Mouse (Mus musculus): ENCODE data around the gene Fam241a. TPM values are rescaled to one million over a fixed set of nuclear protein-coding genes. Genes with fewer than 3 reads are reported as not detected.
A peak's percentile ranks its signal among the peaks of the same experiment; 100 is the strongest.

Gene Fam241a
- polyA plus RNA-seq (2015; fragmentation: Nextera tagmentation; extraction: Ambion mirVana), result 21.0 and 27.9 TPM in 2 replicates

DNA sequence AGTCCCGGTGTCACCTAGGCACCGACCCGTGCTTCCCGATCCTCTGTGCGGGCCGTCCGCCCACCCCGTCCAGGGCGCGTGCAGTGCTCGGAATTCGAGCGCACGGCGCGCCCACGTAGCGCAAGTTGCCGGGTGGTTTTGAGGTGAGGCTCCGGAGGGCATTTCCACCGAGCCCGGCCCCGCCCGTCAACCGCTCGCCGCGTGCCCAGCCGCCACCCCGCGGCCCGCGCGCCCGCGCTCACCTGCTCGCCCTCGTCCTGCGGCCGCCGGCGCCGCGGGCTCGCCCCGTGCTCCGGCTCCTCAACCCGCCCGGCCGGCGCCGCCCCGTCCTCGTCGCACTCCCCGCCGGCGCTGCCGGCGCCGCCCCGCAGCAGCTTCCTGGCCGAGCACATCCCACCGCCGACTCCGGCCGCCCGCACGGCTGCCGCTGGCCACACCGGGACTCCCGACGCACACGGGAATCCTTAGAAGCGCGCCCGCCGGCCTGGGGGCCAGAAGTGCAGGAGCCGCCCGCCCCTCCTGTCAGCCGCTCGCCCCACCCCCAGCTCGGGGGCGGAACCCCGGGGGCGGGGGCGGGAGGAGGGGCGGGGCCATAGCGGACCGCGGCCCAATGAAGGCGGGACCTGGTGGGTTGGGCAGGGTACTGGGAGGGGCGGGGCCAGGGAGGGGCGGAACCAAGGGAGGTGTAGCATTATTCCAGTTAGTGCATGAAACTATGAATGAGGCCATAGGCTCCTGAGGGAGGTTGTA lies at the start of gene Fam241a:
Gene Fam241a, minus strand, starts transcription at position 533 of the 750 bp plus-strand sequence.
- Histone ChIP-seq H3K4me1 (no peaks in the 10 kb centered on the region), H3K4me2 (peak within 1 kb of the TSS; percentile 69), H3K9ac (peak within 1 kb of the TSS; percentile 66), H3K27me3 (replicated peaks) (no peaks in the 10 kb centered on the region), H3K27ac (peak within 1 kb of the TSS; percentile 93), H3K4me3 (replicated peaks) (peak within 1 kb of the TSS; percentile 83), H3K36me3 (0 out of 2 replicates have a peak, but pooled peaks cover 5% of the 10 kb centered on the region), H3K9me3 (no peaks in the 10 kb centered on the region)
- WGBS, result under 1% methylated on average over 84 of the region's 94 CpGs
- peak; percentile 94 for ATAC-seq (ENCODE audit: insufficient read depth, low FRiP score, low read depth)

DNA sequence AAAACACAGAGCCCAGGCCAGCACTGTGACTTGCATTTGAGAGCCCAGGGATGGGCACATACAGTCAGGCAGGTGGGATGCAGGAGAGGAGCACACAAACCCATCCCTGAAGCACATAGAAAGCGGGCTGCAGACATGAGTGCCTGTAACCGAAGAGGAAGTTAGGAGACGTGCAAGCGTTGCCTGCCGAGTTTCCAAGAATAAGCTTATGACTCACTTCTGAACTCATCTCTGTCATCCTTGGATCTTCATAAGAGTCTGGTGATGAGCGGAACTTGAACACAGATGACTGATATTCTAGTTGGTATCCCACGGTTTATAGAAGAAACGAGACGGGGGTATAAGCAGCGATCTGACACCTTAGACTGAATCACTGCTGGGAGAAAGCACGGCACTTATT lies 36.3 kb upstream of the Fam241a start:
- WGBS, result 92% methylated on average over 11 of the region's 11 CpGs
- Histone ChIP-seq H3K4me3 (replicated peaks) (no peak overlapping the region), H3K27ac (no peak overlapping the region), H3K9me3 (no peaks in the 10 kb centered on the region), H3K27me3 (replicated peaks) (no peaks in the 10 kb centered on the region), H3K4me1 (no peaks in the 10 kb centered on the region), H3K4me2 (no peak overlapping the region), H3K9ac (no peak overlapping the region), H3K36me3 (no peaks in the 10 kb centered on the region)
- ATAC-seq (ENCODE audit: insufficient read depth, low FRiP score, low read depth), result no peak

DNA sequence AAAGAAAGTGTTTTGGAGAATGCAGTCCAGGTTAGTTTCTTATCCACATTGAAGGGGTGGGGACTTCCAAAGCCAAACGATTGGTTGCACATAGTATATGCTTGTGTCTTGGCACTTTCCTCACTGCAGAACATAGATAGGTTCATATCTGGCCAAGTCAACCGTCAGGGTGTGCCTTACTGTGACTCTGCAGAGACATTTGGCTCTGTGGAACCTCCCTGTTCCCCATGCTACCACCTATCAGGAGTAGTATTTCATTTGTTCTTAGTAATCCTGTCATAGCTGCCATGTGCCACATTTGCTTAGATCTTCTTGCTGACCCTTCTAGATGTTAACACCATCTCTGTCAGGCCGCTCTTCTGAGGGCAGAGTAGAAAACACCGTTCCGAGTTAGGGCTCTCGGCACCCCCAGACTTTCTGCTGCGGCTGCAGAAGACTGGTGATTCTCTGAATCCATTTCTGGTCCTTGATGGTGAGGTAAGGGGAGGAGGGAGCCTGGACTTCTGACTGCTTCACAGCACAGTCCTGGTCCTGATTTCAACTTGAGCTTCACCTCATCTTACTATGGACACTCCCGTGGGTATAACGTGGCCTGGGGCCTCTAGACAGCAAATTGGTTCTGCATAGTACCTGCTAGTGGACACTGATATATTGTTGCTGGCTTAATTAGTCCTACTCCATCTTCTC lies 34.3 kb upstream of the Fam241a start:
- WGBS, result 62% methylated on average over 9 of the region's 9 CpGs
- Histone ChIP-seq H3K4me3 (replicated peaks) (no peak overlapping the region; the same call in 1 of the 2 replicates), H3K9ac (no peak overlapping the region), H3K9me3 (no peaks in the 10 kb centered on the region), H3K36me3 (no peaks in the 10 kb centered on the region), H3K27me3 (replicated peaks) (no peaks in the 10 kb centered on the region), H3K4me2 (peak overlapping the region; percentile 26; the same call in 1 of the 2 replicates), H3K4me1 (no peaks in the 10 kb centered on the region), H3K27ac (peak overlapping the region; percentile 89)
- peak; percentile 96 for ATAC-seq (ENCODE audit: insufficient read depth, low FRiP score, low read depth)

DNA sequence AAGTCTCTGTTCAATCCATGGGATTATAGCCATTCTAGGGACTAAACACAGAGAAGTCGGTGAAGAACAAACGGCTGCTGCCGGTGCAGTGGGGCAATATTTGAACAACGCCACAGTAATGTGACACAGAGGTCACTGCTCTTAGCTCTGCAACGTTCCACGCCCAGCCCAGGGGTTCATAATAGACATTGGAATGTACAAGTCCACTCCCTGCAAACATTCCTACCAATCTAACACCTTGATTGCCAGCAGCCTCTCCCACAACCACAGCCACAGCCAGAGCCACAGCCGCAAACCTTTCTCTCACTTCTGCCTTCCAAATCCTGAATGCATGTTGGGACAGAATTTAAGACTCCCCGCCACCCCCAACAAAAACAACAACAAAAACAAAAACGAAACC lies 33.8 kb upstream of the Fam241a start:
- Histone ChIP-seq H3K4me2 (peak overlapping the region; percentile 26; the same call in 1 of the 2 replicates), H3K9me3 (no peaks in the 10 kb centered on the region), H3K9ac (no peak overlapping the region), H3K27me3 (replicated peaks) (no peaks in the 10 kb centered on the region), H3K27ac (peak overlapping the region; percentile 89), H3K4me3 (replicated peaks) (no peak overlapping the region), H3K36me3 (no peaks in the 10 kb centered on the region), H3K4me1 (no peaks in the 10 kb centered on the region)
- peak; percentile 92 for ATAC-seq (ENCODE audit: insufficient read depth, low FRiP score, low read depth)
- WGBS, result 49% methylated on average over 9 of the region's 9 CpGs

DNA sequence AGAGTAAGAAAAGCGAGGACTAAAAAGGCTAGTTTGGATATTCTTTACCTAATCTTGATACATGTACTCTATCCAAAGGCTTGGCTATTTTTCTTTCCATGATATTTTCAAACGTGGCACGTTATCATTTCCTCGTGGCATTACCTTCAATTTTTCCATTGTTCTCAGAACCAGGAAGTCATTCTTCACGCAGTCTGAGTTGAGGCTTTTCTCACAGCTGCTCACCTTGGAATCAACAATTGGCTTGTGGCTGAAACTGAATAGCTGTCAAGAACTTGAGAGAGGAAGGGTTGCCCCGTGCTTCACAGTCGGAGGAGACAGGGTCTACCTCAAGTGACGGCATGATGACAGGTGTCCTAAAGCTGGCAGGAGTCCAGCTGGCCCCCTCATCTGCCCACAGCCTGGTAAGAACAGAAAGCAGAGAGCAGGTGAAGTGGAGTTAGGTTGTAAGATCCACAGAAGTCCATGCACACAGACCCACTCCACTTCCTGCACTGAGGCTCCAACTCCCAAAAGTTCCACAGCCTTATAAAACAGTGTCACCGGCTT lies 30.6 kb upstream of the Fam241a start:
- H3K4me1 ChIP-seq, result no peaks in the 10 kb centered on the region
- no peaks in the 10 kb centered on the region for H3K9me3 ChIP-seq
- 49% methylated on average over 9 of the region's 9 CpGs for WGBS
- no peak overlapping the region for H3K9ac ChIP-seq
- H3K36me3 ChIP-seq, result no peaks in the 10 kb centered on the region
- ATAC-seq (ENCODE audit: insufficient read depth, low FRiP score, low read depth), result no peak
- H3K4me3 ChIP-seq (replicated peaks), result no peak overlapping the region
- no peak overlapping the region for H3K4me2 ChIP-seq
- peak overlapping the region; percentile 58 for H3K27ac ChIP-seq
- H3K27me3 ChIP-seq (replicated peaks), result no peaks in the 10 kb centered on the region

DNA sequence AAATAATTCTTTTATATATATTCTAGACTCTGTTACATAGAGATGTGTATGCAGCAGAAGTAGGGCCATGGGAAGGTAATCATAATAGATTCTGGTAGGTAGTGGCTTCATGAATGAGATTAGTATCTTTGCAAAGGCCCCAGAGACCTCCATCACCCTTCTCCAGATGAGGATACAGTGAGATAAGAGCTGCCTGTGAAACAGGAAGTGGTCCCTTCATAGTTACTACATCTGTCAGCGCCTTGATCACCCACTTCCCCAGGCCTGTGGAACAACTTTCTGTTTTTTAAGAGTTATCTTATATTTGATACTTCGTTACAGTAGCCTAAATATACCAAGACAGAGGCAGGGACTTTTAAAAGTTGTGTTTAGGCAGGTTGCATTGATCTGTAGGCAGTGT lies 28.3 kb upstream of the Fam241a start:
- Histone ChIP-seq H3K27ac (no peak overlapping the region), H3K36me3 (no peaks in the 10 kb centered on the region), H3K4me1 (no peaks in the 10 kb centered on the region), H3K9ac (no peak overlapping the region), H3K27me3 (replicated peaks) (no peaks in the 10 kb centered on the region), H3K4me2 (no peak overlapping the region), H3K4me3 (replicated peaks) (no peak overlapping the region), H3K9me3 (no peaks in the 10 kb centered on the region)
- ATAC-seq (ENCODE audit: insufficient read depth, low FRiP score, low read depth), result no peak
- WGBS, result 76% methylated on average over 2 of the region's 2 CpGs

DNA sequence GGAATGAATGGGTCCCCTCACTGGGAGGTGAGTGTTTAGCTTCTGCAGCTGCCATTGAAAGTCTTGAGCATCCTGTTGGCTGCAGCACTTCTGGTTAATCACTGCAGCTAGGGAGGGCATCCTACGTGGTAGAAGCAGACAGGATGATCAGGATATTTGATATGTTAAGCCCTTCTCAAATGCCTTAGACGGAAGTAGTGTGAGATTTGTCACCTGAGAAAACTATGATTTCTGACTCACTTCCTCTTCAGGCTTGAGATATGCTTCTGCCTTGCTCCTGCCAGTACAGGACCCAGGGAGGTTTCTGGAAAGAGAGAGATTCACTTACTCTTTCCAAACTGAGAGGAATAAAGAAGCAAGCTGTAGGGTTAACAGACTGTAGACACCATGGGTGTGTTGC lies 27.1 kb upstream of the Fam241a start:
- H3K36me3 ChIP-seq, result no peaks in the 10 kb centered on the region
- no peak overlapping the region for H3K27ac ChIP-seq
- 41% methylated on average over 2 of the region's 2 CpGs for WGBS
- no peak overlapping the region for H3K9ac ChIP-seq
- no peaks in the 10 kb centered on the region for H3K27me3 ChIP-seq (replicated peaks)
- ATAC-seq (ENCODE audit: insufficient read depth, low FRiP score, low read depth), result no peak
- H3K4me1 ChIP-seq, result no peaks in the 10 kb centered on the region
- no peak overlapping the region for H3K4me3 ChIP-seq (replicated peaks)
- H3K9me3 ChIP-seq, result no peaks in the 10 kb centered on the region
- no peak overlapping the region for H3K4me2 ChIP-seq

DNA sequence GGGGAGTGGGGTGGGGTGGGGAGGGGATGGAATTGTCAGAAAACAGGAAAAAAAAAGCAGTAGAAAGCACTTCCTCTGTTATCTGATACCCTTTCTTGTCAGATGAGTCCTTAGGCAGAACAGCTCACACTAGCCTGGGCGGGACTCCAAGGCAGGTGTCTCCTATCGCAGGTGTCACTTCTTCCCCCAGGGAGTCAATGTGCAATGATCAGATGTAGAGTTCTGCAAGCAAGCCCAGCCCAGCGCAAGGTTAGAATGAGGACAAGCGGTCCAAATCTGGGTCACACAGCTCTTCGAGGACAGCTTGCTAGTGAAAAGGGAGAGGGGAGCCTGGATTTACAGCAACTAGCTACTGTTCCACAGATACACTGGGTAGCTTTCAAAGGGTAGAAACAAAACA lies 26.0 kb upstream of the Fam241a start:
- Histone ChIP-seq H3K4me1 (no peaks in the 10 kb centered on the region), H3K9ac (no peak overlapping the region), H3K9me3 (no peaks in the 10 kb centered on the region), H3K27ac (no peak overlapping the region), H3K4me2 (no peak overlapping the region), H3K4me3 (replicated peaks) (no peak overlapping the region), H3K36me3 (no peaks in the 10 kb centered on the region), H3K27me3 (replicated peaks) (no peaks in the 10 kb centered on the region)
- WGBS, result 66% methylated on average over 5 of the region's 5 CpGs
- ATAC-seq (ENCODE audit: insufficient read depth, low FRiP score, low read depth), result no peak

DNA sequence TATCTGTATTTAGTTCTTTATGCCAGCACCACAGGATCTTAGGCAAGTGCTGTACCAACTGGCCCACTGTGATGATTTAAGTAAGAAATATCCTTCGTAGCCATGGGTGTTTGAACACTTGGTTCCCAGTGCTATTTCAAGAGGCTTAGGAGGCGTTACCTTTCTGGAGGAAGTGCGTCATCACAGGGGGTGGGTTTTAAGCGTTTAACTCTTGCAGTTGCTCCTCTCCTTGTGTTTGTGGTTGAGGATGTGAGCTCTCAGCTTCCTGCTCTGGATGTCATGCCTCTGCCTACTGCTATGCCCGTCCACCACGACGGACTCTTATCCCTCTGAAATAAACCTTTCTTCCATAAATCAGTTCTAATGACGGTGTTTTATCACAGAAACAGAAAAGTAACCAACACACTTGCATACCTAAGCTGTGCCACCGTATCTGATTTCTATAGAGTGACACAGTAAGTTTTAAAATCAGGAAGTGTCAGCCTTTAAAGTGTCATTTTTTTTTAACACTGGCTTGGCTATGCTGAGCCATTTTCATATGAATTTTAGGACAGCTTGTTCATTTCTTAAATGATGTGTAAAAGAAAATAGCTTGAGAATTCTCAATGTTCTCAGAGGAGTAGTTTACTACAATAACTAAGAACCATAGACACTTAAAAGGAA lies 22.0 kb upstream of the Fam241a start:
- Histone ChIP-seq H3K4me1 (no peaks in the 10 kb centered on the region), H3K9ac (no peak overlapping the region), H3K9me3 (no peaks in the 10 kb centered on the region), H3K36me3 (no peaks in the 10 kb centered on the region), H3K4me2 (no peak overlapping the region), H3K27ac (no peak overlapping the region), H3K27me3 (replicated peaks) (no peaks in the 10 kb centered on the region), H3K4me3 (replicated peaks) (no peak overlapping the region)
- ATAC-seq (ENCODE audit: insufficient read depth, low FRiP score, low read depth), result no peak
- 69% methylated on average over 9 of the region's 9 CpGs for WGBS

DNA sequence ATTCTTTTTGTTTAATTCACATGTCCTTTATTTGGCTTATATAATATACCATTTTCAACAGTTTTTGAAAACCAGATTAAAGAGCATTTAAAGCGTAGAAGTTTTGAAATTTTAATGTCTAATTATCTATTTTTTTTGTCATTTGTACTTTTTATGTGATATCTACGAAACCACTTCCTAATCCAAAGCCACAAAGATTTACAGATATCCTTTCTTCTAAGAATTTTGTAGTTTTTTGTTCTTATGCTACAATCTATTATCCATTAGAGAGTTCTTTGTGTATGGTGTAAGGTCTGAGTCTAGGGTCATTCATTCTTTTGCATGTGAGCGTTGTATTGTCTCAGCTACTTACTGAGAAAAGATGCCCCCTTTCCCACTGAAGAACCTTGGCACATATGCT lies 21.4 kb upstream of the Fam241a start:
- Histone ChIP-seq H3K4me1 (no peaks in the 10 kb centered on the region), H3K27me3 (replicated peaks) (no peaks in the 10 kb centered on the region), H3K9ac (no peak overlapping the region), H3K4me2 (no peak overlapping the region), H3K36me3 (no peaks in the 10 kb centered on the region), H3K27ac (no peak overlapping the region), H3K9me3 (no peaks in the 10 kb centered on the region), H3K4me3 (replicated peaks) (no peak overlapping the region)
- no peak for ATAC-seq (ENCODE audit: insufficient read depth, low FRiP score, low read depth)
- 88% methylated on average over 3 of the region's 3 CpGs for WGBS

DNA sequence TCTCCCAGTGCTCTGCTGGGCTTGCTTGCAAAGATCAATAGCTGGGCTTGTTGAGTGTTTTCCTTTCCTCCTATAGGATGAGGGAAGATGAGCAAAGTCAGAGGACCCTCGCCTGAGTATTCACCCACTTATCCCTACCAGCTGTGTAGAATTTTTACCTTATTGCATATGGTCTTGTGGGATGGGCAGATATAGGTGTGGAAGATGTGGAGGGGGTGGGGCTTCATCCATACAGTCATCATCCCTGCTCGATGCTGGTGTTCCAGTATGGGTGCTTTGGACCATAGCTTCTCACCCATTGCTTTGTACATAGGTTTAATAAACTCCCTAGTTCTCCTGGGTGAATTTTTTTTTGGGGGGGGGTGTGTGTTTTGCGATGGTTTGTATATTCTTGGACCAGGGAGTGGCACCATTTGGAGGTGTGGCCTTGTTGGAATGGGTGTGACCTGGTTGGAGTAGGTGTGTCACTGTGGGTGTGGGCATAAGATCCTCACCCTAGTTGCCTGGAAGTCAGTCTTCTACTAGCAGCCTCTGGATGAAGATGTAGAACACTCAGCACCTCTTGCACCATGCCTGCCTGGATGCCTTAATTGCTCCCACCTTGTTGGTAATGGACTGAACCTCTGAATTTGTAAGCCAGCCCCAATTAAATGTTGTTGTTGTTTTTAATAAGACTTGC lies 19.7 kb upstream of the Fam241a start:
- no peak overlapping the region for H3K9ac ChIP-seq
- 84% methylated on average over 3 of the region's 3 CpGs for WGBS

More for the DNA sequence above, 19.7 kb upstream of the Fam241a start:
- H3K27ac ChIP-seq, result no peak overlapping the region
- H3K4me2 ChIP-seq, result no peak overlapping the region
- no peaks in the 10 kb centered on the region for H3K27me3 ChIP-seq (replicated peaks)
- H3K4me1 ChIP-seq, result no peaks in the 10 kb centered on the region
- no peaks in the 10 kb centered on the region for H3K36me3 ChIP-seq
- ATAC-seq (ENCODE audit: insufficient read depth, low FRiP score, low read depth), result 0 out of 2 replicates have a peak, but pooled peaks have one; percentile 19
- no peak overlapping the region for H3K4me3 ChIP-seq (replicated peaks)
- no peaks in the 10 kb centered on the region for H3K9me3 ChIP-seq
